Mouse (Mus musculus): Measurements from ENCODE around the gene Tigit.

GRCm38 (mm10) chr16:43697772-43698171 lies 33.8 kb upstream of the Tigit start:
- TF ChIP-seq CTCF (IDR thresholded peaks at IDR 0.05; ENCODE audit: low read depth) = no peak
- no peak for TF ChIP-seq EP300 (optimal IDR thresholded peaks at IDR 0.05)
